Mouse (Mus musculus): ENCODE measurements at regions not wholly inside any gene's neighbourhood (a gene's known extent, or its start where the extent isn't known, plus 50 kb on each side); places are given as distances from the start of the nearest gene placed in this dataset.

DNA sequence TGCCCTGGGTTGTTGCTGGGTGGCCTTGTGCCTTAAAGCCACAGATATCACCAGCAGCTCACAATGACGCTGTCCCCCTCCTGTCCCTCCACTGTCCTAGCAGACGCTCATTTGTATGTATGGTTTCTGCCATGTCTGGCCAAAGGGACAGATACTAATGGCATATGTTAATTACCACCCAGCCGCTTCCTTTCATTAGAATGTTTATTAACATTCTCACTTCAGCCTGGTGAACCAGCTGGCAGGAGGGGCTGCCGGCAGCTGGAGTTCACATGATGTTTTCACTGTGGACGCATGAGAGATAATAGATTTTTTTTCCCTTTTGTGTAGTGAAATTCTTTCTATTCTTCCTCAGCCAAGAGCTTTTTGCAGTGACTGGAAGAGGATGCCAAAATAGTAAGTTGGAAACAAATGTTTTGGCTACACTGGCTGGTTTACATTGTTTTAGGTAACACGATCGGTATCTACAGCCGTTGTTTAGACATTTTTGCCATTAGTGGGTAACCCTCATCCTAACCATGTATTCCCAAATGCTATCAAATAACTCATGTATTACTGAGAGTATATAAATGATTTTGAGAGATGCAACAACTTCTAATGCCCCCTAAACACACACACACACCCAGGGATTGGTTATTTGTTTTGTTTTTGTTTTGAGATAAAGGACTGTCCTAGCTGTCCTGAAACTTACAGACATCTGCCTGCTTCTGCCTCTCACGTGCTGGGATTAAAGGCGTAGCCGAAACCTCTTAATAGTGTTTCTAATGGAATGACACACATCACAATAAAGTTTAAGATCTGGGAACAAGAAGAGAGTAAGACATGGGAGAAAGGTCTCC, 83.0 kb upstream of the Tsc22d1 start:
- in situ Hi-C loops (cut with MboI; ENCODE audit: low pct_unique_long_range_greater_than_20kb in 1 of 2, low sequenced_read_pairs in 2 of 2, unreplicated experiment in 1 of 2) = loop anchor here in 1 of 2 experiments (25.0 kb wide), 1 partner anchor 94 kb away; no protein-coding TSS in a partner anchor

GRCm38 (mm10) chr14:76332336-76332703, 82.4 kb upstream of the Tsc22d1 start:
- in situ Hi-C loops (cut with MboI; ENCODE audit: low pct_unique_long_range_greater_than_20kb in 1 of 2, low sequenced_read_pairs in 2 of 2, unreplicated experiment in 1 of 2) = loop anchor here in 1 of 2 experiments (25.0 kb wide), 1 partner anchor 95 kb away; no protein-coding TSS in a partner anchor

DNA sequence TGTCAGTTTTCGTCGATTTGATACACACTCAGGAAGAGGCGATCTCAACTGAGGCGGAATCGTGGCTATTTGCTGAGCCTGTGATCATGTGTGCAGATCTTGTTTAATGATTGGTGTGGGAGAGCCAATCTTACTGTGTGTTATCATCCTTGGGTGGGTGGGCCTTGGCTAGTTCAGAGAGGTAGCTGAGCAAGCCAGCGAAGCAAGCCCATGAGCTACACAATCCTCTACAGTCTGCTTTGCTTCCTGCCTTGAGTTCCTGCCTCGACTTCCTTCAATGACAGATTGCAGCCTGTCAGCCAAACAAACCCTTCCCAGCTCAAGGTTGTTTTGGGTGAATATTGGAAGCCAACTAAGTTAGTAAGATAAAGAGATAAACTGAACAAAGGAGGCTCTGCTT, 74.0 kb upstream of the Tsc22d1 start:
- in situ Hi-C loops (cut with MboI; ENCODE audit: low pct_unique_long_range_greater_than_20kb in 1 of 2, low sequenced_read_pairs in 2 of 2, unreplicated experiment in 1 of 2) = loop anchor here in 1 of 2 experiments (25.0 kb wide), 1 partner anchor 103 kb away; no protein-coding TSS in a partner anchor

GRCm38 (mm10) chr14:76341226-76341625, 73.5 kb upstream of the Tsc22d1 start:
- in situ Hi-C loops (cut with MboI; ENCODE audit: low pct_unique_long_range_greater_than_20kb in 1 of 2, low sequenced_read_pairs in 2 of 2, unreplicated experiment in 1 of 2) = loop anchor here in 1 of 2 experiments (25.0 kb wide), 1 partner anchor 104 kb away; no protein-coding TSS in a partner anchor

GRCm38 (mm10) chr14:76351856-76352255, 62.9 kb upstream of the Tsc22d1 start:
- in situ Hi-C loops (cut with MboI; ENCODE audit: low pct_unique_long_range_greater_than_20kb in 1 of 2, low sequenced_read_pairs in 2 of 2, unreplicated experiment in 1 of 2) = no loop called here

GRCm38 (mm10) chr14:76356161-76356560, 58.6 kb upstream of the Tsc22d1 start:
- in situ Hi-C loops (cut with MboI; ENCODE audit: low pct_unique_long_range_greater_than_20kb in 1 of 2, low sequenced_read_pairs in 2 of 2, unreplicated experiment in 1 of 2) = no loop called here

- in situ Hi-C loops (cut with MboI; ENCODE audit: low pct_unique_long_range_greater_than_20kb in 1 of 2, low sequenced_read_pairs in 2 of 2, unreplicated experiment in 1 of 2) = no loop called here
These were observed 54.8 kb upstream of the Tsc22d1 start for GRCm38 (mm10) chr14:76359837-76360410.

DNA sequence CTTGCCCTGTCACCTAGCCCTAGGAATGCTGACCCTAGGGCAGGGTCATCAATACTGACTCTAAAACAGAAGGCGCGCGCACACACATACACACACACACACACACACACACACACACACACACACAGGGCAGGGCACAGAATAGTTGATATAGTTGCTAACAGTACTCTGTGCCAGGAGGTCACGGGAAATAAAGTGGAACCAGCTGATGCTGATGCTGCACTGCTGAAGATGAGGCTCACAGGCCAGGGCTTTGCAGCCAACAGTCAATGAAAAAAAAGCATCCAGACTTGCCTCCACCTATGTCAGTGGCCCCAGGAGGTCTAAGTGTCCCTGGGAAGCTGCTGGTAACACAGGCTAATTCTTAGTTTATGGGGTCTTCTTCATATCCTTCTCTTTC, 50.7 kb upstream of the Tsc22d1 start:
- in situ Hi-C loops (cut with MboI; ENCODE audit: low pct_unique_long_range_greater_than_20kb in 1 of 2, low sequenced_read_pairs in 2 of 2, unreplicated experiment in 1 of 2) = no loop called here

Data from mouse embryonic stem cell (cell line).